Mouse (Mus musculus): ENCODE measurements around the gene Chd1. TPM values are rescaled to one million over a fixed set of nuclear protein-coding genes. Genes with fewer than 3 reads are reported as not detected.

Chd1 gene
- polyA plus RNA-seq (2014; fragmentation: Nextera tagmentation; extraction: Ambion mirVana): 44.8 and 46.9 TPM in 2 replicates

- peak; percentile 95 for DNase-seq (ENCODE audit: low spot score)
- Histone ChIP-seq H3K36me3 (ENCODE audit: control insufficient read depth, insufficient read depth, low read length) (peaks cover 3% of the 10 kb centered on the region), H3K4me2 (ENCODE audit: low read depth, low read length, severe bottlenecking) (peak within 1 kb of the TSS; percentile 63), H3K4me3 (ENCODE audit: low read depth, low read length) (peak within 1 kb of the TSS; percentile 91), H3K4me1 (replicated peaks; ENCODE audit: control insufficient read depth, insufficient read depth, low read length) (peaks cover 3% of the 10 kb centered on the region), H3K9ac (ENCODE audit: low read length) (peak within 1 kb of the TSS; percentile 92), H3K27ac (ENCODE audit: low read depth, low read length) (peak within 1 kb of the TSS; percentile 89), H3K9me3 (ENCODE audit: control insufficient read depth, low read length) (no peaks in the 10 kb centered on the region), H3K27me3 (ENCODE audit: control insufficient read depth, insufficient read depth, low read length) (no peaks in the 10 kb centered on the region)
- peak; percentile 94 for ATAC-seq (replicated peaks; ENCODE audit: low FRiP score)
- under 1% methylated on average over 73 of the region's 124 CpGs for WGBS
These were observed at the start of gene Chd1 for GRCm38 (mm10) chr17:15704475-15705300. TSS of gene Chd1 (plus strand) at chr17:15704967.

- DNase-seq (ENCODE audit: low spot score): peak; percentile 63
- Histone ChIP-seq H3K4me3 (ENCODE audit: low read depth, low read length) (no peak overlapping the region), H3K9ac (ENCODE audit: low read length) (no peak overlapping the region), H3K4me1 (replicated peaks; ENCODE audit: control insufficient read depth, insufficient read depth, low read length) (no peaks in the 10 kb centered on the region), H3K27me3 (ENCODE audit: control insufficient read depth, insufficient read depth, low read length) (no peaks in the 10 kb centered on the region), H3K9me3 (ENCODE audit: control insufficient read depth, low read length) (no peaks in the 10 kb centered on the region), H3K36me3 (ENCODE audit: control insufficient read depth, insufficient read depth, low read length) (no peaks in the 10 kb centered on the region), H3K4me2 (ENCODE audit: low read depth, low read length, severe bottlenecking) (no peak overlapping the region), H3K27ac (ENCODE audit: low read depth, low read length) (no peak overlapping the region)
- peak; percentile 64; the same call in 1 of the 2 replicates for ATAC-seq (replicated peaks; ENCODE audit: low FRiP score)
- WGBS: 33% methylated on average over 6 of the region's 6 CpGs
These were observed 47.7 kb upstream of the Chd1 start for GRCm38 (mm10) chr17:15656881-15657607.

GRCm38 (mm10) chr17:15672870-15673269 is 31.9 kb upstream of the Chd1 start:
- H3K27ac ChIP-seq (ENCODE audit: low read depth, low read length): no peak overlapping the region
- H3K4me3 ChIP-seq (ENCODE audit: low read depth, low read length): no peak overlapping the region
- H3K9ac ChIP-seq (ENCODE audit: low read length): no peak overlapping the region
- no peaks in the 10 kb centered on the region for H3K27me3 ChIP-seq (ENCODE audit: control insufficient read depth, insufficient read depth, low read length)
- H3K4me1 ChIP-seq (replicated peaks; ENCODE audit: control insufficient read depth, insufficient read depth, low read length): no peaks in the 10 kb centered on the region; the same call in 1 of the 2 replicates
- H3K36me3 ChIP-seq (ENCODE audit: control insufficient read depth, insufficient read depth, low read length): no peaks in the 10 kb centered on the region
- ATAC-seq (replicated peaks; ENCODE audit: low FRiP score) (no peak), DNase-seq (ENCODE audit: low spot score) (no peak)
- no peak overlapping the region for H3K4me2 ChIP-seq (ENCODE audit: low read depth, low read length, severe bottlenecking)
- H3K9me3 ChIP-seq (ENCODE audit: control insufficient read depth, low read length): no peaks in the 10 kb centered on the region
- WGBS: 81% methylated on average over 5 of the region's 5 CpGs

- H3K27me3 ChIP-seq (ENCODE audit: control insufficient read depth, insufficient read depth, low read length): no peaks in the 10 kb centered on the region
- no peak overlapping the region for H3K9ac ChIP-seq (ENCODE audit: low read length)
- H3K4me2 ChIP-seq (ENCODE audit: low read depth, low read length, severe bottlenecking): no peak overlapping the region
- DNase-seq (ENCODE audit: low spot score): no peak
- H3K27ac ChIP-seq (ENCODE audit: low read depth, low read length): no peak overlapping the region
- H3K36me3 ChIP-seq (ENCODE audit: control insufficient read depth, insufficient read depth, low read length): no peaks in the 10 kb centered on the region
- no peaks in the 10 kb centered on the region for H3K9me3 ChIP-seq (ENCODE audit: control insufficient read depth, low read length)
- H3K4me1 ChIP-seq (replicated peaks; ENCODE audit: control insufficient read depth, insufficient read depth, low read length): no peaks in the 10 kb centered on the region; the same call in 1 of the 2 replicates
- ATAC-seq (replicated peaks; ENCODE audit: low FRiP score): no peak
- H3K4me3 ChIP-seq (ENCODE audit: low read depth, low read length): no peak overlapping the region
- 4% methylated on average over 6 of the region's 6 CpGs for WGBS
These were observed 26.7 kb upstream of the Chd1 start for GRCm38 (mm10) chr17:15677970-15678645.

GRCm38 (mm10) chr17:15679966-15680630 is 24.7 kb upstream of the Chd1 start:
- DNase-seq (ENCODE audit: low spot score) (no peak), ATAC-seq (replicated peaks; ENCODE audit: low FRiP score) (no peak)
- no peaks in the 10 kb centered on the region; the same call in 1 of the 2 replicates for H3K4me1 ChIP-seq (replicated peaks; ENCODE audit: control insufficient read depth, insufficient read depth, low read length)
- no peaks in the 10 kb centered on the region for H3K27me3 ChIP-seq (ENCODE audit: control insufficient read depth, insufficient read depth, low read length)
- no peak overlapping the region for H3K4me2 ChIP-seq (ENCODE audit: low read depth, low read length, severe bottlenecking)
- H3K4me3 ChIP-seq (ENCODE audit: low read depth, low read length): no peak overlapping the region
- H3K36me3 ChIP-seq (ENCODE audit: control insufficient read depth, insufficient read depth, low read length): no peaks in the 10 kb centered on the region
- 91% methylated on average over 9 of the region's 9 CpGs for WGBS
- no peaks in the 10 kb centered on the region for H3K9me3 ChIP-seq (ENCODE audit: control insufficient read depth, low read length)
- H3K27ac ChIP-seq (ENCODE audit: low read depth, low read length): no peak overlapping the region
- H3K9ac ChIP-seq (ENCODE audit: low read length): no peak overlapping the region

GRCm38 (mm10) chr17:15680661-15681060 is 24.1 kb upstream of the Chd1 start:
- no peaks in the 10 kb centered on the region for H3K36me3 ChIP-seq (ENCODE audit: control insufficient read depth, insufficient read depth, low read length)
- H3K27me3 ChIP-seq (ENCODE audit: control insufficient read depth, insufficient read depth, low read length): no peaks in the 10 kb centered on the region
- H3K9ac ChIP-seq (ENCODE audit: low read length): no peak overlapping the region
- no peak for ATAC-seq (replicated peaks; ENCODE audit: low FRiP score)
- DNase-seq (ENCODE audit: low spot score): no peak
- H3K27ac ChIP-seq (ENCODE audit: low read depth, low read length): no peak overlapping the region
- no peaks in the 10 kb centered on the region for H3K9me3 ChIP-seq (ENCODE audit: control insufficient read depth, low read length)
- H3K4me2 ChIP-seq (ENCODE audit: low read depth, low read length, severe bottlenecking): no peak overlapping the region
- H3K4me3 ChIP-seq (ENCODE audit: low read depth, low read length): no peak overlapping the region
- 75% methylated on average over 4 of the region's 4 CpGs for WGBS
- H3K4me1 ChIP-seq (replicated peaks; ENCODE audit: control insufficient read depth, insufficient read depth, low read length): no peaks in the 10 kb centered on the region; the same call in 1 of the 2 replicates

GRCm38 (mm10) chr17:15686396-15686795 is 18.4 kb upstream of the Chd1 start:
- Histone ChIP-seq H3K27me3 (ENCODE audit: control insufficient read depth, insufficient read depth, low read length) (no peaks in the 10 kb centered on the region), H3K27ac (ENCODE audit: low read depth, low read length) (no peak overlapping the region), H3K4me2 (ENCODE audit: low read depth, low read length, severe bottlenecking) (no peak overlapping the region), H3K9ac (ENCODE audit: low read length) (no peak overlapping the region), H3K4me3 (ENCODE audit: low read depth, low read length) (no peak overlapping the region), H3K9me3 (ENCODE audit: control insufficient read depth, low read length) (no peaks in the 10 kb centered on the region), H3K4me1 (replicated peaks; ENCODE audit: control insufficient read depth, insufficient read depth, low read length) (no peaks in the 10 kb centered on the region), H3K36me3 (ENCODE audit: control insufficient read depth, insufficient read depth, low read length) (no peaks in the 10 kb centered on the region)
- DNase-seq (ENCODE audit: low spot score) (no peak), ATAC-seq (replicated peaks; ENCODE audit: low FRiP score) (no peak)
- WGBS: 92% methylated on average over 5 of the region's 5 CpGs

- Histone ChIP-seq H3K4me1 (replicated peaks; ENCODE audit: control insufficient read depth, insufficient read depth, low read length) (no peaks in the 10 kb centered on the region), H3K27ac (ENCODE audit: low read depth, low read length) (no peak overlapping the region), H3K9me3 (ENCODE audit: control insufficient read depth, low read length) (no peaks in the 10 kb centered on the region), H3K9ac (ENCODE audit: low read length) (no peak overlapping the region), H3K4me3 (ENCODE audit: low read depth, low read length) (no peak overlapping the region), H3K4me2 (ENCODE audit: low read depth, low read length, severe bottlenecking) (no peak overlapping the region), H3K36me3 (ENCODE audit: control insufficient read depth, insufficient read depth, low read length) (no peaks in the 10 kb centered on the region), H3K27me3 (ENCODE audit: control insufficient read depth, insufficient read depth, low read length) (no peaks in the 10 kb centered on the region)
- DNase-seq (ENCODE audit: low spot score) (no peak), ATAC-seq (replicated peaks; ENCODE audit: low FRiP score) (no peak)
- 82% methylated on average over 1 of the region's 1 CpGs for WGBS
These were observed 14.5 kb upstream of the Chd1 start for GRCm38 (mm10) chr17:15690304-15690703.

All from forebrain, embryonic 11.5 days (tissue).